Mouse (Mus musculus): ENCODE measurements around the gene Fat3.

DNA sequence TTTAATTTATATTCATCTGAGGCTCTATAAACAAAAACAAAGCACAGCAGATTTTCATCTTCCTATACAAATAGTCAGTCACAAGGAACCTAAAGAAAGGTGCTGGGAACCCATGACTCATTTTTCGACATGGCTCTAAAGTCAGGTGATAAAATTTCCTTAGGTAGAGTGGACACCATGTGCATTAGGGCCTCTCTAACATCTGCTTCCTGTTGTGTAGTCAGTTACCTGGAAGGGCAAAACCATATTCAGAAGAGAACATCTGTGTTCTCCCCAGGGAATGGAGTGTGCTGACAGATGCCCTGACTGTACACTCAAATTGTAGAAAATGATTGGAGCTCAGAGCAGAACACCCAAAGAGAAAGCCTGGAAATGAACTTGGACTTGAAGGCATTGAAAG lies 14.9 kb downstream of the Fat3 start:
- no peak for TF ChIP-seq CTCF (IDR thresholded peaks at IDR 0.05; ENCODE audit: borderline replicate concordance, control insufficient read depth, extremely low read depth, insufficient read depth, low read length, poor library complexity)
- TF ChIP-seq POLR2A (IDR thresholded peaks at IDR 0.05; ENCODE audit: control insufficient read depth, extremely low read depth, insufficient read depth, low read length, poor library complexity), result no peak

Measured in thymus, adult 2 months (tissue).